Mouse (Mus musculus) CH12.LX (cell line): ENCODE measurements around the gene Dlg1. TPM values are rescaled to one million over a fixed set of nuclear protein-coding genes. Genes with fewer than 3 reads are reported as not detected.

Experiments
- DNase-seq: peaks from one replicate; pipeline ENCODE4 v3.0.0-alpha.2; 2013; ENCODE audit errors: extremely low read depth
- H3K27ac ChIP-seq: 2 replicates; pipeline ENCODE4 v1.5.1; 2012; ENCODE audit warnings: low read depth, mild to moderate bottlenecking, control low read depth, moderate library complexity; ENCODE audit not compliant: insufficient read depth
- H3K27me3 ChIP-seq: replicated peaks from 2 replicates; pipeline ENCODE3; 2012; ENCODE audit warnings: inconsistent platforms
- H3K36me3 ChIP-seq, 2 experiments: replicated peaks in 1 of 2; 2 replicates each; pipeline versions ENCODE3 to v1.6.1; 2012; ENCODE audit warnings: inconsistent platforms in 1 of 2, low read length in 1 of 2, mild to moderate bottlenecking in 1 of 2, mixed read lengths in 1 of 2, moderate library complexity in 1 of 2; ENCODE audit not compliant: control insufficient read depth in 1 of 2, insufficient read depth in 1 of 2
- H3K4me1 ChIP-seq, 2 experiments: 2 replicates each; pipeline ENCODE4 v1.6.1; 2012; ENCODE audit warnings: inconsistent platforms in 1 of 2, moderate library complexity in 1 of 2; ENCODE audit not compliant: insufficient read depth in 2 of 2, control insufficient read depth in 1 of 2
- H3K4me2 ChIP-seq: 2 replicates; pipeline ENCODE4 v1.6.1; 2012; ENCODE audit warnings: low read depth, mild to moderate bottlenecking, control low read depth; ENCODE audit not compliant: poor library complexity, insufficient read depth, severe bottlenecking
- H3K4me3 ChIP-seq, 3 experiments: fragments of 150-350 bp in 1 of 3; sonication (generic) in 1 of 3; replicated peaks in 1 of 3; 2 replicates each; pipeline versions ENCODE3 to v1.5.1; 2011 to 2012; ENCODE audit warnings: low read depth in 2 of 3, low read length in 2 of 3, mild to moderate bottlenecking in 2 of 3, moderate library complexity in 2 of 3, control low read depth in 1 of 3, improper control_type of control experiment in 1 of 3, inconsistent platforms in 1 of 3, mixed read lengths in 1 of 3; ENCODE audit not compliant: poor library complexity in 1 of 3
- H3K79me2 ChIP-seq: replicated peaks from 2 replicates; pipeline ENCODE4 v1.6.1; 2012; ENCODE audit warnings: mild to moderate bottlenecking, moderate library complexity; ENCODE audit not compliant: control insufficient read depth, poor library complexity, insufficient read depth, severe bottlenecking; ENCODE audit errors: extremely low read depth
- H3K9ac ChIP-seq: 2 replicates; pipeline ENCODE4 v1.6.1; 2012; ENCODE audit warnings: low read depth, mild to moderate bottlenecking, control low read depth, moderate library complexity; ENCODE audit not compliant: insufficient read depth
- H3K9me3 ChIP-seq: replicated peaks from 2 replicates; pipeline ENCODE3; 2012; ENCODE audit warnings: low read length, inconsistent platforms, mixed read lengths
- CHD1 ChIP-seq: IDR thresholded peaks from 2 replicates; pipeline ENCODE4 v1.6.1; 2012; ENCODE audit warnings: low read depth, low read length, improper control_type of control experiment, inconsistent platforms
- CHD2 ChIP-seq: IDR thresholded peaks from 2 replicates; pipeline ENCODE4 v1.6.1; 2011; ENCODE audit warnings: low read length, improper control_type of control experiment
- CTCF ChIP-seq, 2 experiments: IDR thresholded peaks in 1 of 2; conservative IDR thresholded peaks in 1 of 2; 2 replicates each; pipeline ENCODE4 v1.5.1; 2011 to 2012; ENCODE audit warnings: low read depth in 2 of 2, low read length in 2 of 2, improper control_type of control experiment in 1 of 2, inconsistent platforms in 1 of 2, mild to moderate bottlenecking in 1 of 2, moderate library complexity in 1 of 2
- ELF1 ChIP-seq: IDR thresholded peaks from 2 replicates; pipeline ENCODE4 v1.6.1; 2014; ENCODE audit warnings: low read depth, mild to moderate bottlenecking, inconsistent platforms, low read length, improper control_type of control experiment
- EP300 ChIP-seq: IDR thresholded peaks from 2 replicates; pipeline ENCODE4 v1.6.1; 2011; ENCODE audit warnings: low read length, improper control_type of control experiment
- JUND ChIP-seq: conservative IDR thresholded peaks from 2 replicates; pipeline ENCODE4 v1.6.1; 2011; ENCODE audit warnings: low read depth, low read length, improper control_type of control experiment
- MAFK ChIP-seq: IDR thresholded peaks from 2 replicates; pipeline ENCODE4 v1.6.1; 2011; ENCODE audit warnings: low read length, improper control_type of control experiment; ENCODE audit not compliant: insufficient replicate concordance
- MAX ChIP-seq: IDR thresholded peaks from 2 replicates; pipeline ENCODE4 v1.6.1; 2011; ENCODE audit warnings: low read length, improper control_type of control experiment
- MAZ ChIP-seq: IDR thresholded peaks from 2 replicates; pipeline ENCODE4 v1.6.1; 2012; ENCODE audit warnings: low read depth, mild to moderate bottlenecking, inconsistent platforms, low read length, improper control_type of control experiment, moderate library complexity
- MEF2A ChIP-seq: IDR thresholded peaks from 2 replicates; pipeline ENCODE4 v1.6.1; 2014; ENCODE audit warnings: low read depth, mild to moderate bottlenecking, inconsistent platforms, low read length, improper control_type of control experiment, borderline replicate concordance
- MXI1 ChIP-seq: IDR thresholded peaks from 2 replicates; pipeline ENCODE4 v1.6.1; 2011; ENCODE audit warnings: mild to moderate bottlenecking, low read depth, low read length, improper control_type of control experiment
- NELFE ChIP-seq: IDR thresholded peaks from 2 replicates; pipeline ENCODE4 v1.6.1; 2011; ENCODE audit warnings: low read depth, low read length, improper control_type of control experiment
- POLR2A ChIP-seq: IDR thresholded peaks from 2 replicates; pipeline ENCODE4 v1.6.1; 2011; ENCODE audit warnings: low read depth, mild to moderate bottlenecking, improper control_type of control experiment, low read length
- RAD21 ChIP-seq: IDR thresholded peaks from 2 replicates; pipeline ENCODE4 v1.6.1; 2011; ENCODE audit warnings: low read depth, mild to moderate bottlenecking, low read length, improper control_type of control experiment, moderate library complexity
- SIN3A ChIP-seq: IDR thresholded peaks from 2 replicates; pipeline ENCODE4 v1.6.1; 2012; ENCODE audit warnings: low read length, improper control_type of control experiment, inconsistent platforms
- ZC3H11A ChIP-seq: IDR thresholded peaks from 2 replicates; pipeline ENCODE4 v1.6.1; 2012; ENCODE audit warnings: low read depth, mild to moderate bottlenecking, inconsistent platforms, low read length, improper control_type of control experiment
- ZKSCAN1 ChIP-seq: IDR thresholded peaks from 2 replicates; pipeline ENCODE4 v1.6.1; 2012; ENCODE audit warnings: low read depth, inconsistent platforms, low read length, improper control_type of control experiment, borderline replicate concordance
- ZMIZ1 ChIP-seq: IDR thresholded peaks from 2 replicates; pipeline ENCODE4 v1.6.1; 2012; ENCODE audit warnings: low read depth, mild to moderate bottlenecking, inconsistent platforms, low read length, improper control_type of control experiment
- ZNF384 ChIP-seq: IDR thresholded peaks from 2 replicates; pipeline ENCODE4 v1.6.1; 2012; ENCODE audit warnings: low read depth, low read length, improper control_type of control experiment, inconsistent platforms
- dilution Hi-C: fragments of 300-500 bp; cut with MboI; formaldehyde crosslinking; loops from 2 replicates; pipeline ENCODE4 v1.14.3; 2020; ENCODE audit warnings: low sequenced_read_pairs; ENCODE audit not compliant: extremely low pct_unique_long_range_greater_than_20kb, extremely low pct_ligation_motif_present
- in situ Hi-C: fragments of 300-500 bp; cut with MboI; formaldehyde crosslinking; loops from 3 replicates; pipeline ENCODE4 v1.14.3; 2019; ENCODE audit warnings: low sequenced_read_pairs, low pct_ligation_motif_present, low pct_unique_long_range_greater_than_20kb, mixed read lengths
- polyA plus RNA-seq: library from polyadenylated mRNA; unstranded; fragments of >175 nt; gene quantifications from 2 replicates; pipeline ENCODE4 v1.2.1, GENCODE M21; 2012; ENCODE audit warnings: low read depth; ENCODE audit not compliant: insufficient read length
- total RNA-seq, 2 experiments: library from RNA; depleted of rRNA; stranded (reverse); fragments of 300-350 nt in 1 of 2; fragments of >200 nt in 1 of 2; gene quantifications; 2 replicates each; pipeline ENCODE4 v1.2.3; 2012 to 2014

Dlg1 gene
- total and polyA plus RNA-seq, 3 experiments: 29.0 to 47.9 (median 37.4) TPM

DNA sequence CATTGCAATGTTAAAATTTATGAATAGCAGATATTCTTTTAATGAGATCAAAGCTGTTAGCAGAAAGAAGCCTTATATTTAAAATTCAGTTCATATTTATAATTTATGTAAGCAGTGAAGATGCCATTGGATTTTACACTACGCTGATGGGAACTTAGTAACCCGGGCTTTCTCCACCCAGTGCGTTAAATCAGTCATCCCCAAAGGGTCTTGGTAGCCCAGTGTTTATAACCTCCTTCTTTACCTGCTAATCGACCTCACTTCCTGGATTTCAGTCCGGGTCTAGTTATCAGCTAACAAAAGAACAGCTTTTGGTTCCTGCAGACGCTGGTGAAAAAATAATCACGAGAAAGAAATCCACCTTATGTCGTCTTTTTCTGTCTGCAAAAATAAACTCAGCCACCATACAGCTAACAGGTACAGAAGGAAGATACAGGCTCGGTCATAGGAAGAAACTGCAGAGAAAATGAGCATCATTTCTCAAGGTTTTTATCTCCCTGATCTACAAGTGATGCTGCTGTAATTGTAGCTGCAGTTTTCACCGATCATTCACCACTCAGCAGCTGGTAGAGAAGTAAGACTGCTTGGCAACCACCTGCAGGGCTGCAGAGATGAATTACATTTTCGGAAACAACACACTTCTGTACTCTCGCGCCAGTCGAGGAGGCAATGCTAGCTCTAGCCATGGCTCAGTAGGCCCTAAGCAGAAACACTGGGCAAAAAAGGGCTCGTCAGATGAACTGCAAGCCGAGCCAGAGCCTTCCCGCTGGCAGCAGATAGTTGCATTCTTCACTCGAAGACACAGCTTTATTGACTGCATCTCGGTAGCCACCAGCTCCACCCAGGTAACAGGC, 91.2 kb downstream of the Dlg1 start:
- peak; percentile 12; the same call in 1 of the 2 replicates for TF ChIP-seq CHD1
- TF ChIP-seq EP300: 0 out of 2 replicates have a peak, but pooled peaks have one; percentile 9
- TF ChIP-seq MEF2A: no peak
- no peak for TF ChIP-seq CTCF (conservative IDR thresholded peaks at IDR 0.05 in 1 of 2, IDR thresholded peaks at IDR 0.05 in 1 of 2; ENCODE audit: low read depth in 2 of 2, low read length in 2 of 2)
- no peak for TF ChIP-seq MAX
- TF ChIP-seq JUND: no peak
- TF ChIP-seq MAZ: no peak
- peaks cover 5% of the 10 kb centered on the region; the same call in 1 of the 2 replicates for H3K79me2 ChIP-seq
- peak overlapping the region; percentile 37 for H3K27ac ChIP-seq
- H3K4me2 ChIP-seq: peak overlapping the region; percentile 100
- H3K27me3 ChIP-seq: no peaks in the 10 kb centered on the region
- peaks cover 3% of the 10 kb centered on the region for H3K9me3 ChIP-seq
- H3K9ac ChIP-seq: peak overlapping the region; percentile 40
- H3K4me3 ChIP-seq: peak overlapping the region; percentile 36 to 52 (median 49)
- in situ Hi-C loops (loop anchor here (5.0 kb wide), 1 partner anchor 173 kb away; no protein-coding TSS in a partner anchor), dilution Hi-C loops (no loop called here)
- peak; percentile 73 for DNase-seq
- H3K4me1 ChIP-seq: peaks cover 7 to 41% of the 10 kb centered on the region in 2 experiments
- H3K36me3 ChIP-seq: peaks cover 0 to 6% of the 10 kb centered on the region in 2 experiments

DNA sequence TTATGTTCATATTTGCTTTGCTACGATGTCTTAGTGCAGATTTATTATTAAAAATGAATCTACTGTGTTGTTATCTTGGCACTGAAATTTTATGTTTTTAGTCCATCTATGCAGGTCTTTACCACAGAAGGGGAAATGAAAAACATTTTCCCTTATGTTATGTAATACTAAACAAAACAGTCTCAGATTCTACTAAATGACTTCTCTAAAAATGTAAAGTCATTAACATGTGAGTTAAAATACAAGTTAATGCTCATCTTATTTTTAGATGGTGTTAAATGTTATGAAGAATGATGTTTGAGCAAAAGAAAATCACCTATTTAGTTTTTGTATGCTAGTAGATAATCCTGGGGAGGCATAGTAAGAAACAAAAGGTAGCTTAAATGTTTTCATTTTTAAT, 91.8 kb downstream of the Dlg1 start:
- Histone ChIP-seq H3K9ac (peak overlapping the region; percentile 40), H3K4me2 (peak overlapping the region; percentile 100), H3K4me1 (peaks cover 7 to 48% of the 10 kb centered on the region in 2 experiments), H3K79me2 (peaks cover 5% of the 10 kb centered on the region; the same call in 1 of the 2 replicates), H3K27ac (no peak overlapping the region), H3K36me3 (peaks cover 0 to 4% of the 10 kb centered on the region in 2 experiments), H3K4me3 (peak overlapping the region; percentile 36 to 52 (median 49)), H3K27me3 (no peaks in the 10 kb centered on the region), H3K9me3 (peaks cover 3% of the 10 kb centered on the region)
- TF ChIP-seq ZMIZ1 (no peak), ZKSCAN1 (no peak), CHD2 (no peak), POLR2A (no peak), MXI1 (no peak), MAFK (no peak), EP300 (peak; percentile 56; the same call in 1 of the 2 replicates), ZC3H11A (no peak), RAD21 (no peak), MAZ (no peak), CHD1 (peak; percentile 75; the same call in 1 of the 2 replicates), ELF1 (no peak), ZNF384 (no peak), NELFE (no peak), SIN3A (no peak)
- no peak for DNase-seq
- in situ Hi-C loops: no loop called here
- dilution Hi-C loops: no loop called here
